Mouse (Mus musculus): Measurements from ENCODE around the gene Agmat. TPM values are rescaled to one million over a fixed set of nuclear protein-coding genes. Genes with fewer than 3 reads are reported as not detected.

Gene Agmat
- total RNA-seq, 2 experiments from 2014 or later, result 2.0 to 2.7 TPM

GRCm38 (mm10) chr4:141796356-141796755 is 49.9 kb downstream of the Agmat start:
- TF ChIP-seq CTCF (IDR thresholded peaks at IDR 0.05), result no peak
- DNase-seq (ENCODE audit: extremely low spot score in 1 of 2, low spot score in 2 of 2), result no peak
- Histone ChIP-seq H3K27ac (no peak overlapping the region), H3K4me3 (no peak overlapping the region)
- intact Hi-C loops (cut with DNase I), result no loop called here

- H3K27ac ChIP-seq, result no peak overlapping the region
- no peak overlapping the region for H3K4me3 ChIP-seq
- TF ChIP-seq CTCF (IDR thresholded peaks at IDR 0.05), result no peak
- no peak for DNase-seq (ENCODE audit: extremely low spot score in 1 of 2, low spot score in 2 of 2)
- intact Hi-C loops (cut with DNase I), result no loop called here
Observed at GRCm38 (mm10) chr4:141796954-141797353, 50.5 kb downstream of the Agmat start.

GRCm38 (mm10) chr4:141797545-141797944 is 51.1 kb downstream of the Agmat start:
- TF ChIP-seq CTCF (IDR thresholded peaks at IDR 0.05), result no peak
- intact Hi-C loops (cut with DNase I), result no loop called here
- no peak overlapping the region for H3K4me3 ChIP-seq
- no peak for DNase-seq (ENCODE audit: extremely low spot score in 1 of 2, low spot score in 2 of 2)
- H3K27ac ChIP-seq, result no peak overlapping the region

GRCm38 (mm10) chr4:141804105-141804504 is 57.6 kb downstream of the Agmat start:
- no peak for DNase-seq (ENCODE audit: extremely low spot score in 1 of 2, low spot score in 2 of 2)
- no peak for TF ChIP-seq CTCF (IDR thresholded peaks at IDR 0.05)
- no peak overlapping the region for H3K4me3 ChIP-seq
- H3K27ac ChIP-seq, result no peak overlapping the region
- intact Hi-C loops (cut with DNase I), result no loop called here

- no peak for DNase-seq (ENCODE audit: extremely low spot score in 1 of 2, low spot score in 2 of 2)
- intact Hi-C loops (cut with DNase I), result no loop called here
- no peak for TF ChIP-seq CTCF (IDR thresholded peaks at IDR 0.05)
- no peak overlapping the region for H3K4me3 ChIP-seq
- H3K27ac ChIP-seq, result no peak overlapping the region
Observed at GRCm38 (mm10) chr4:141805886-141806285, 59.4 kb downstream of the Agmat start.

Other genes starting within 250 kb of the Agmat start
- gene Spen, start 208.1 kb upstream of the Agmat start, total RNA-seq (2021), result 10 to 100 TPM; 68.0 to 73.2 TPM
- gene Fblim1, start 140.6 kb upstream of the Agmat start, total RNA-seq (2021), result 1 to 10 TPM in 1 of 2 experiments, under 1 TPM in 1; 0.75 to 1.1 TPM
- gene Tmem82, start 128.0 kb upstream of the Agmat start, total RNA-seq (2021), result 1 to 10 TPM in 1 of 2 experiments, under 1 TPM in 1; 0.30 to 1.1 TPM
- 1 to 10 TPM; 3.2 TPM for gene Slc25a34, start 122.9 kb upstream of the Agmat start, total RNA-seq (2021)
- 10 to 100 TPM; 90.1 to 94.2 TPM for gene Plekhm2, start 81.8 kb upstream of the Agmat start, total RNA-seq (2021)
- gene Rsc1a1, start 61.1 kb upstream of the Agmat start, total RNA-seq (2021), result 1 to 10 TPM; 1.1 to 1.2 TPM
- gene Ddi2, start 23.3 kb upstream of the Agmat start, total RNA-seq (2021), result 10 to 100 TPM; 47.8 to 48.5 TPM
- 10 to 100 TPM; 43.4 to 43.7 TPM for gene Dnajc16, start 44.3 kb downstream of the Agmat start, total RNA-seq (2021)
- 10 to 100 TPM; 22.1 to 22.4 TPM for gene Casp9, start 46.9 kb downstream of the Agmat start, total RNA-seq (2021)
- gene Cela2a, start 79.5 kb downstream of the Agmat start, total RNA-seq (2021), result not detected
- not detected for gene Ctrc, start 99.7 kb downstream of the Agmat start, total RNA-seq (2021)
- 100 to 1,000 TPM; 271 to 279 TPM for gene Efhd2, start 128.2 kb downstream of the Agmat start, total RNA-seq (2021)

Data from left cerebral cortex, adult 2 months (tissue).